Mouse (Mus musculus) hindbrain, embryonic 12.5 days (tissue): ENCODE measurements around the gene Galt. TPM values are rescaled to one million over a fixed set of nuclear protein-coding genes. Genes with fewer than 3 reads are reported as not detected.

ENCODE experiments used
- ATAC-seq: fragments of 200-750 bp; cut with Nextera tagmentation; 2 replicates; pipeline ENCODE4 v1.8.0; 2017; ENCODE audit warnings: moderate TSS enrichment; ENCODE audit not compliant: low FRiP score
- H3K27ac ChIP-seq: fragments of 300-500 bp; sonication (generic); 2 replicates; pipeline ENCODE4 v1.5.1; 2016; ENCODE audit warnings: mild to moderate bottlenecking
- H3K27me3 ChIP-seq: fragments of 300-500 bp; sonication (generic); 2 replicates; pipeline ENCODE4 v1.6.1; 2016; ENCODE audit warnings: mild to moderate bottlenecking
- H3K36me3 ChIP-seq: fragments of 300-500 bp; sonication (generic); 2 replicates; pipeline ENCODE4 v1.6.1; 2016; ENCODE audit warnings: mild to moderate bottlenecking
- H3K4me1 ChIP-seq: fragments of 300-500 bp; sonication (generic); 2 replicates; pipeline ENCODE4 v1.6.1; 2016
- H3K4me2 ChIP-seq: fragments of 300-500 bp; sonication (generic); replicated peaks from 2 replicates; pipeline ENCODE4 v1.6.1; 2016; ENCODE audit warnings: mild to moderate bottlenecking
- H3K4me3 ChIP-seq: fragments of 300-500 bp; sonication (generic); 2 replicates; pipeline ENCODE4 v1.5.1; 2016; ENCODE audit warnings: mild to moderate bottlenecking
- H3K9ac ChIP-seq: fragments of 300-500 bp; sonication (generic); 2 replicates; pipeline ENCODE4 v1.6.1; 2016; ENCODE audit warnings: mild to moderate bottlenecking, moderate library complexity
- H3K9me3 ChIP-seq: fragments of 300-500 bp; sonication (generic); replicated peaks from 2 replicates; pipeline ENCODE4 v1.6.1; 2016; ENCODE audit warnings: mild to moderate bottlenecking
- WGBS: fragments of 180-500 bp; shearing (Covaris S2); methylation state at CpG from one replicate; pipeline ENCODE4 v1.1.7; 2016; 5-methylcytosine and 5-hydroxymethylcytosine counted together
- polyA plus RNA-seq: library from polyadenylated mRNA; unstranded; fragments of >200 nt; fragmentation: Nextera tagmentation; extraction: Ambion mirVana; gene quantifications from 2 replicates; pipeline ENCODE4 v1.2.1, GENCODE M21; 2016

The Galt gene
- polyA plus RNA-seq, 1 experiment from 2014 or later: 33.4 TPM

DNA sequence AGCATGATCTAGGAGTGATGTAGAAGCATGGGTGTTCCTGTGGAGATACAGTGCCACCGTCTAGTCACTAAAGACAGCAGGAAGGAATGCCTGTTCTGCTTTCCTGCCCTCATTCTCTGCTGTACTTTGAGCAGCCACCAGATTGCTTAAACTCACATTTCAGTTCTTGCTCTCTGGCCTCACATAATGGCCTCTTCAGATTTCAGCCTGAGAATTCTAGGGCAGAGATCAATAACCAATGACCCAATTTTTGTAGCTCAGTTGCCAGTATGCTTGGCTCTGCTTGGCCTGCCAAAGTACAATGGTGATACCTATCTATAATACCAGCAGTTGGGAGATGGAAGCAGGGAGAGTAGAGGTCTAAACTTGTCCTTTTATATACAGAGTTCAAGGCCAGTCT lies 10.0 kb upstream of the Galt start:
- 68% methylated on average over 1 of the region's 1 CpGs for WGBS
- no peak overlapping the region for H3K4me2 ChIP-seq
- no peak for ATAC-seq
- peaks cover 8% of the 10 kb centered on the region for H3K4me1 ChIP-seq
- no peak overlapping the region for H3K4me3 ChIP-seq
- H3K9me3 ChIP-seq: peaks cover 10% of the 10 kb centered on the region
- no peak overlapping the region for H3K9ac ChIP-seq
- 0 out of 2 replicates have a peak, but pooled peaks cover 3% of the 10 kb centered on the region for H3K36me3 ChIP-seq
- no peaks in the 10 kb centered on the region for H3K27me3 ChIP-seq
- no peak overlapping the region for H3K27ac ChIP-seq

DNA sequence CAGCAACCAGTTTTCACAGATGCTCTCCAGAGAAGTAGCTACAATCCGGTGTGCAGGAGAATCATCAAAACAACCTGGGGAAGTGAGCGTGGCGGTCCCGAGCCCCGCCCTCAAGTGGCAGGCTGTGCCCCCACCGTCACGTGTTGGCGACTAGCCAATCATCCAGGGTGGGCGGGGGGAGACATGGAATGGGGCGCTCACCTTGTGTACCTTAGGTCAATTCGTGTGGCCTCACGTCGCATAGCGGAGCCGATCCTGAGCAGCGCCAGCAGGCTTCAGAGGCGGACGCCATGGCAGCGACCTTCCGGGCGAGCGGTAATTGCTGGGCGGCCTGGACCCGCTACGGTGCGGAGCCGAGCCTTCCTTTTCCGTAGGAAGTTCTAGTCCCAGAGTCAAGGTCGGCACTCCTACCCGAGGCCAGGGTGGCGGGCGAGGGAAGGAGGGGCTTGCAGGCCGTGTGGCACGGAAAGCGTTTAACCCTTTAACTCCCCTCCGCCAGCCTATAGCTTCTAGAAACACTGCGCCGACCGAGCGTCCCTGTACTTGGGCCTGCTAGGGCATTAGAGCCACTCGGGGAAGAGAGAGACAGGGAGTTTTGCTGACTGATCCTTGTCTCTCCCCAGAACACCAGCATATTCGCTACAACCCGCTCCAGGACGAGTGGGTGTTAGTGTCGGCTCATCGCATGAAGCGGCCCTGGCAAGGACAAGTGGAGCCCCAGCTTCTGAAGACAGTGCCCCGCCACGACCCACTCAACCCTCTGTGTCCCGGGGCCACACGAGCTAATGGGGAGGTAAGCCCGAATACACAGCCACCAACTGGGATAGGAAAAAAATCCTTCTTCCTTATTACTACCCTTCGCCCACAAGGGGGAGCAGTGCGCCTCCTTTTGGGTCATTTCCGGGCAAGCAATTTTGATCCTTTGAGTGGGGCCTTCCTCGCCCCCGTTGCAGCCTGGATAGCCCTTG lies 594 bp downstream of the Galt start, which contains the start of gene Sigmar1:
Sigmar1 (minus strand) TSS at position 820 of the 968 bp plus-strand sequence.
- peak within 1 kb of the TSS; percentile 71 for H3K4me3 ChIP-seq
- H3K9ac ChIP-seq: peak within 1 kb of the TSS; percentile 78
- H3K27ac ChIP-seq: peak within 1 kb of the TSS; percentile 78
- H3K4me1 ChIP-seq: peaks cover 21% of the 10 kb centered on the region
- H3K4me2 ChIP-seq: peak within 1 kb of the TSS; percentile 91
- 0 out of 2 replicates have a peak, but pooled peaks cover 3% of the 10 kb centered on the region for H3K36me3 ChIP-seq
- ATAC-seq: peak; percentile 69
- H3K27me3 ChIP-seq: no peaks in the 10 kb centered on the region
- under 1% methylated on average over 57 of the region's 57 CpGs for WGBS
- no peaks in the 10 kb centered on the region for H3K9me3 ChIP-seq

DNA sequence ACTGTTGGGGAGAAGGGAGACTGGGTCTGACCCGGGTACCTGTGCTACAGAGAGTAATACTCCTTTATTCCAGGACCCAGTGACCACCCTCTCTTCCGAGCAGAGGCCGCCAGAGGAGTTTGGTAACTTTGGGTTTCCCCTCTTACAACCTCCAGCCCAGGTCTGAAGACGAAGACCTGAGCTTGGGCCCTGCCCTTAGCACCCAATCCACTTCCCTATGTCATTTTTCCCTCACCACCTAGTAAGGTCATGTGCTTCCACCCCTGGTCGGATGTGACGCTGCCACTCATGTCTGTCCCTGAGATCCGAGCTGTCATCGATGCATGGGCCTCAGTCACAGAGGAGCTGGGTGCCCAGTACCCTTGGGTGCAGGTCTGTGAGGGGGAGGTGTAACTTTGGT lies 1.4 kb downstream of the Galt start:
- Histone ChIP-seq H3K9me3 (no peaks in the 10 kb centered on the region), H3K4me3 (peak overlapping the region; percentile 71), H3K4me2 (peak overlapping the region; percentile 91), H3K36me3 (0 out of 2 replicates have a peak, but pooled peaks cover 3% of the 10 kb centered on the region), H3K9ac (peak overlapping the region; percentile 78; the same call in 1 of the 2 replicates), H3K27ac (no peak overlapping the region), H3K4me1 (peaks cover 29% of the 10 kb centered on the region), H3K27me3 (no peaks in the 10 kb centered on the region)
- no peak for ATAC-seq
- 73% methylated on average over 8 of the region's 8 CpGs for WGBS

DNA sequence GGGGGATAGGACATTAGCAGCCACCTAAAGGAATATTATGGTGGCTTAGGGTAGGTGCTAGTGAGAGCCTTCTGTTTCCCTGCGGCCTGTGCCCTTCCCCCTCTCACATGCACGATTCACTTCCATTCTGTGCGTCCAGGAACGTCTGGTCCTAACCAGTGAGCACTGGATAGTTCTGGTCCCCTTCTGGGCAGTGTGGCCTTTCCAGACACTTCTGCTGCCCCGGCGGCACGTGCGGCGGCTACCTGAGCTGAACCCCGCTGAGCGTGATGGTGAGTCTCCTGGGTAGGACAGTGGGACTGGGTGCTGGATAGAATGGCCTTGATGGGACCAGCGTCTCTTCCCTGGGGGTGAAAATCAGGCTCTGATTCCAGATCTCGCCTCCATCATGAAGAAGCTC lies 2.3 kb downstream of the Galt start:
- peaks cover 38% of the 10 kb centered on the region for H3K4me1 ChIP-seq
- H3K9ac ChIP-seq: peak overlapping the region; percentile 23; the same call in 1 of the 2 replicates
- WGBS: 91% methylated on average over 13 of the region's 13 CpGs
- H3K27ac ChIP-seq: no peak overlapping the region
- H3K36me3 ChIP-seq: 0 out of 2 replicates have a peak, but pooled peaks cover 3% of the 10 kb centered on the region
- H3K27me3 ChIP-seq: no peaks in the 10 kb centered on the region
- ATAC-seq: no peak
- H3K4me2 ChIP-seq: no peak overlapping the region
- no peaks in the 10 kb centered on the region for H3K9me3 ChIP-seq
- H3K4me3 ChIP-seq: no peak overlapping the region

DNA sequence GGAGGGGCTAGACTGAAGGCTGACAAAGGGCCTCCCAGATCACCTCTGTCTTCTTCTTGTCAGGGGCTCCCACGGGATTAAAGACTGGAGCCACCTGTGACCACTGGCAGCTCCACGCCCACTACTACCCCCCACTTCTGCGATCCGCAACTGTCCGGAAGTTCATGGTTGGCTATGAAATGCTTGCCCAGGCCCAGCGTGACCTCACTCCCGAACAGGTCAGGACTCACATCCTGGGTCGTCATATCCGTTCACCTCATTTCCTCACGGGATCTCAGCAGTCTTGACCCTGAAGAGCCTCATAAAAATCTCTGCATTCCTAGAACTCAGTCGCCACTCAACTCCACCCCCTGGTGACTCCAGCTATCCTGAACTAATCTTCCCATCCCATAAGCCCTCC lies 3.0 kb downstream of the Galt start:
- H3K4me1 ChIP-seq: peaks cover 41% of the 10 kb centered on the region
- H3K27ac ChIP-seq: no peak overlapping the region
- WGBS: 82% methylated on average over 11 of the region's 11 CpGs
- no peak overlapping the region for H3K4me2 ChIP-seq
- H3K4me3 ChIP-seq: no peak overlapping the region
- no peak overlapping the region for H3K9ac ChIP-seq
- 0 out of 2 replicates have a peak, but pooled peaks cover 3% of the 10 kb centered on the region for H3K36me3 ChIP-seq
- ATAC-seq: no peak
- no peaks in the 10 kb centered on the region for H3K9me3 ChIP-seq
- H3K27me3 ChIP-seq: no peaks in the 10 kb centered on the region

DNA sequence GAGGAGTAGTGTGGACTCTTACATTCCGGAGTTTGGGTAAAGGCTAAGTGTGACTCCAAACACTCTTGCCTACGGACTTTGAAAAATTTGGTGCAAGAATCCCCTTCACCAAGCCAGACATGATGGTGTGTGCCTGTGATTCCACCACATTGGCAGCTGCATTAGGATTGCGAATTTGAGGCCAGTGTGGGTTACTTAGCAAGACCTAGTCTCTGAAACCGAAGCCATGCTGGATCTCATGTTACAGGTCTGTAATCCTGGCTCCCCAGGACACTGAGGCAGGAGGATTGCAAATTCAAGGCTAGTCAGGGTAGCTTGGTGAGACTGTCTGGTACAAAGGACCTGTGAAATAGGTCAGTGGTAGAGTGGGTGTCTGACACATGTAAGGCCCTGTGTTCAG lies 3.7 kb downstream of the Galt start:
- Histone ChIP-seq H3K9ac (no peak overlapping the region), H3K27ac (no peak overlapping the region), H3K4me2 (no peak overlapping the region), H3K27me3 (no peaks in the 10 kb centered on the region), H3K36me3 (0 out of 2 replicates have a peak, but pooled peaks cover 3% of the 10 kb centered on the region), H3K4me1 (peaks cover 41% of the 10 kb centered on the region), H3K4me3 (no peak overlapping the region), H3K9me3 (no peaks in the 10 kb centered on the region)
- ATAC-seq: no peak
- WGBS: 89% methylated on average over 4 of the region's 4 CpGs

DNA sequence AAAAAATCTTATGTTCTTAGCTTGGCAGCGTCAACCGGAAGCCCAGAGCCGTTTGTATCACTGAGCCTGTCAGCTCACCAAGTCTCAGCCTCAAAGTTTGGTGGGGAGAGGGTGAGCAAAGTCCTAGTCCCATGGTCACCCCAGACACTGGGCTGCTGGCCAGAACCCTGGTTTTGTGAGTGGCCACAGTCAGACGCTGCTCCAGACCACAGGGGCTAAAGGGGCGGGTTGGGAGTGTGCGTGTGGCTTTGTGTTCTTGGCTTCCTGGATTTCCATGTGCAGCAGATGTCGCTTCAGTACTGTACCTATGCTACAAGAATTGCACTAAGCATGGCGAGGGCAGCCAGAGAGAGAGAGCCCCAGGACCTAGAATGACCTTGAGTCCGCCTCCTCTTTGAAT lies 4.2 kb downstream of the Galt start:
- H3K27ac ChIP-seq: no peak overlapping the region
- peaks cover 41% of the 10 kb centered on the region for H3K4me1 ChIP-seq
- no peak overlapping the region for H3K4me3 ChIP-seq
- no peak overlapping the region for H3K4me2 ChIP-seq
- H3K36me3 ChIP-seq: 0 out of 2 replicates have a peak, but pooled peaks cover 3% of the 10 kb centered on the region
- H3K9me3 ChIP-seq: no peaks in the 10 kb centered on the region
- no peak for ATAC-seq
- H3K27me3 ChIP-seq: no peaks in the 10 kb centered on the region
- 88% methylated on average over 9 of the region's 9 CpGs for WGBS
- H3K9ac ChIP-seq: no peak overlapping the region

DNA sequence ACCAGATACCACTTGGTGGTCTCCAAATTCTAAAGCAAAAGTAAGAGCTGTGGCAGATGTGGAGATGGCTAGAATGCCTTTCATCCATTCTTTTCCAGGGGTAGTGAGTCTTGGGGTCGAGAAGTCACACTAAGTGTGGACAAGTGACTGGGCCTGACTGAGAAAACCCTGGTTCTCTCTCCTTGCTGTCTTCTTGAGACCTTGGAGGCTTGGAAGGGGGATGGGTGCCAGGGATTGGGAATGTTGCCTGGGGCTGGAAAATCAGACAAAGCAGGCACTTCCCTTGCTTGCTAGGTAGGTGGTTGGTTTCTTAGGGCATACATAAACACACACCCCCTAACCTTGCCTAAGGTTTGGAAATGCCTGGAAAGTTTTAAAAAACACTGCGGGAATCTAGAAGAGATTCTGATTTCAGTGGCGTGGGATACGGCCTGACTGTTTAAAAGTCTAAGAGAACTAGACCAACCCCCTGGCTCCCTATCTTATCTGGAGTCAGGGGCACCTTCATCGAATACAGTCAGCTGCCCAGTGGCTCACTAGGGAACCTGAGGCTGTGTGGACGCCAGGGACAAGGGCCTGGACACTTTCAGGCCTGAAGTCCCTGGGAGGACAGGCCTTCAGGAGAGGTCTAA lies 4.7 kb downstream of the Galt start:
- 39% methylated on average over 6 of the region's 6 CpGs for WGBS
- 0 out of 2 replicates have a peak, but pooled peaks cover 3% of the 10 kb centered on the region for H3K36me3 ChIP-seq
- H3K4me1 ChIP-seq: peaks cover 39% of the 10 kb centered on the region
- no peaks in the 10 kb centered on the region for H3K9me3 ChIP-seq
- no peaks in the 10 kb centered on the region for H3K27me3 ChIP-seq
- ATAC-seq: no peak
- H3K9ac ChIP-seq: peak overlapping the region; percentile 62; the same call in 1 of the 2 replicates
- peak overlapping the region; percentile 73 for H3K27ac ChIP-seq
- H3K4me2 ChIP-seq: peak overlapping the region; percentile 58
- peak overlapping the region; percentile 39 for H3K4me3 ChIP-seq

DNA sequence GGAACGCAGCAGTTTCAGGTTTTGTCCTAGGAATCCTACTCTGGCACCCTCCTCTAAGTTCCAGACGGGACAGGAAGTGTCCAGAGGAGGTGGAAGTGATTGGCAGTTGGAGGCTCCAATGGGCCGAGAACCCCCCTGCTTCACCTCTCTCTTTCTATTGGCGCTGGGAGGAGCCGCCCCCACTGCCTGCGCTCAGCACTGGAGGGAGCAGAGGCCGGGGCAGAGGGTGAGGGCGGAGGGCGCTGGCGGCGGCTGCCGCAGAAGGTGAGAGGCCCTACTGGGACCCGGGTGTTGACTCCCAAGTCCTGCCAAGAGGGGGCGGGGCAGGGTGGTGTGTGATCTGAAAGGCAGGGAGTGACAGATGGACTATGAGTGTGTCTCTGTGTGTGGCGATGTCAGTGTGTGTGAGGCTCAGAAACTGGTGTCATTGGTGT lies 5.3 kb downstream of the Galt start:
- Histone ChIP-seq H3K4me3 (peak overlapping the region; percentile 39), H3K27me3 (no peaks in the 10 kb centered on the region), H3K4me1 (peaks cover 36% of the 10 kb centered on the region), H3K27ac (peak overlapping the region; percentile 73), H3K36me3 (0 out of 2 replicates have a peak, but pooled peaks cover 3% of the 10 kb centered on the region), H3K9me3 (no peaks in the 10 kb centered on the region), H3K9ac (peak overlapping the region; percentile 62), H3K4me2 (peak overlapping the region; percentile 58)
- 1% methylated on average over 15 of the region's 15 CpGs for WGBS
- ATAC-seq: peak; percentile 84

DNA sequence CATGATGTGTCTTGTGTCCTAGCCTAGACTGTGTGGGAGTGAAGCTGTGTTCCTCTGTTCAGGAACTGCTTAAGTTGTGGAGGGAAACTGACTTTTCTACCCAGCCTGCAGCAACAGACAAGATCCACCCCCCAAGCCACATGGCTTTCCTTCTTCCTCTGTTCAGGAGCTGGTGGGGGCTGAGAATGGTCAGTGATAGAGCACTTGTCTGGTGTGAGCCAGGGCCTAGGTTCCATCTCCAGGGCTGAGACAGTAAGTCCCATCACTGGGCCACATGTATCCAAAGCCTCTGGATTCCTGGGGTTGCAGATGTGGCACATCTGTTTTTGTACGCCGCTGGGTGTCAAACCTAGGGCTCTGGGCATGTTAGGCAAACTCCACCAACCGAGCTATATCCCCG lies 5.9 kb downstream of the Galt start:
- WGBS: 83% methylated on average over 4 of the region's 4 CpGs
- 0 out of 2 replicates have a peak, but pooled peaks cover 3% of the 10 kb centered on the region for H3K36me3 ChIP-seq
- peaks cover 36% of the 10 kb centered on the region for H3K4me1 ChIP-seq
- no peaks in the 10 kb centered on the region for H3K9me3 ChIP-seq
- H3K4me3 ChIP-seq: peak overlapping the region; percentile 39
- peak overlapping the region; percentile 58 for H3K4me2 ChIP-seq
- peak overlapping the region; percentile 62 for H3K9ac ChIP-seq
- H3K27me3 ChIP-seq: no peaks in the 10 kb centered on the region
- ATAC-seq: 0 out of 2 replicates have a peak, but pooled peaks have one; percentile 32
- H3K27ac ChIP-seq: peak overlapping the region; percentile 73

DNA sequence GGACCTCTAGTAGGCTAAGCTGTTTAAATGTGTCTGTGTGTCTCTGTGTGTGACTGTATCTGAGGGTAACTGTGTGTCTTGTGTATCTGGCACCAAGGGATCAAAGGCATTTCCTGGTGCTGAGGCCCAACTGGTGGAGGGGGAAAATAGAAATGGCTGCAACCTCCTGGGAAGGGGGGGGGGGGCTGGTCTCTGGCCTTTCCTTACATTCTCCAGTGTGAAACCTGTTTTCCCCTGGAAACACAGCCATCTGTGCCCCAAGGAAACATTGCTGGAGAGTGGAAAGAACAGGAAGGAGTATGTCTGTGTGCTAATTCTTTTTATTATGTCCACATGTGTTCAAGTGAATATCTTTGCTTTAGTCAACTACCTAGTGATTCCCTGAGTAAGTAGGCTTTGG lies 6.7 kb downstream of the Galt start:
- ATAC-seq: no peak
- peaks cover 30% of the 10 kb centered on the region for H3K4me1 ChIP-seq
- peak overlapping the region; percentile 73 for H3K27ac ChIP-seq
- H3K9me3 ChIP-seq: no peaks in the 10 kb centered on the region
- H3K27me3 ChIP-seq: no peaks in the 10 kb centered on the region
- peak overlapping the region; percentile 58 for H3K4me2 ChIP-seq
- H3K9ac ChIP-seq: no peak overlapping the region
- H3K36me3 ChIP-seq: 0 out of 2 replicates have a peak, but pooled peaks cover 5% of the 10 kb centered on the region
- peak overlapping the region; percentile 39 for H3K4me3 ChIP-seq
